Mouse (Mus musculus): ENCODE measurements around the gene Tnfrsf1a. TPM values are rescaled to one million over a fixed set of nuclear protein-coding genes. Genes with fewer than 3 reads are reported as not detected.

Gene Tnfrsf1a
- polyA plus RNA-seq, 1 experiment from 2014 or later: 190 TPM

- no peak for DNase-seq (ENCODE audit: low read depth, low spot score)
- H3K27me3 ChIP-seq: no peaks in the 10 kb centered on the region
- ChIA-PET CTCF (interaction anchor here (0.9 to 1.9 kb wide), 2 partner anchors 60 to 78 kb away, joined by 3 to 6 read pairs; no protein-coding TSS in a partner anchor), POLR2A (interaction anchor here (0.5 to 0.8 kb wide), 2 partner anchors 10 to 68 kb away, joined by 3 to 4 read pairs; no protein-coding TSS in a partner anchor)
- ATAC-seq: no peak
- TF ChIP-seq CTCF (IDR thresholded peaks at IDR 0.05): no peak
- in situ Hi-C loops (cut with MboI; ENCODE audit: low pct_unique_long_range_greater_than_20kb): loop anchor here (10.0 kb wide), 1 partner anchor 218 kb away; the partner anchor contains the start of gene Nop2
These were observed 4.1 kb downstream of the Tnfrsf1a start for GRCm38 (mm10) chr6:125353221-125353620.

- CTCF ChIA-PET: interaction anchor here (1.5 to 1.9 kb wide), 2 partner anchors 12 to 78 kb away, joined by 4 to 6 read pairs; no protein-coding TSS in a partner anchor
- in situ Hi-C loops (cut with MboI; ENCODE audit: low pct_unique_long_range_greater_than_20kb): loop anchor here (10.0 kb wide), 1 partner anchor 219 kb away; the partner anchor contains the start of gene Nop2
These were observed 4.5 kb downstream of the Tnfrsf1a start for GRCm38 (mm10) chr6:125353655-125354054.

DNA sequence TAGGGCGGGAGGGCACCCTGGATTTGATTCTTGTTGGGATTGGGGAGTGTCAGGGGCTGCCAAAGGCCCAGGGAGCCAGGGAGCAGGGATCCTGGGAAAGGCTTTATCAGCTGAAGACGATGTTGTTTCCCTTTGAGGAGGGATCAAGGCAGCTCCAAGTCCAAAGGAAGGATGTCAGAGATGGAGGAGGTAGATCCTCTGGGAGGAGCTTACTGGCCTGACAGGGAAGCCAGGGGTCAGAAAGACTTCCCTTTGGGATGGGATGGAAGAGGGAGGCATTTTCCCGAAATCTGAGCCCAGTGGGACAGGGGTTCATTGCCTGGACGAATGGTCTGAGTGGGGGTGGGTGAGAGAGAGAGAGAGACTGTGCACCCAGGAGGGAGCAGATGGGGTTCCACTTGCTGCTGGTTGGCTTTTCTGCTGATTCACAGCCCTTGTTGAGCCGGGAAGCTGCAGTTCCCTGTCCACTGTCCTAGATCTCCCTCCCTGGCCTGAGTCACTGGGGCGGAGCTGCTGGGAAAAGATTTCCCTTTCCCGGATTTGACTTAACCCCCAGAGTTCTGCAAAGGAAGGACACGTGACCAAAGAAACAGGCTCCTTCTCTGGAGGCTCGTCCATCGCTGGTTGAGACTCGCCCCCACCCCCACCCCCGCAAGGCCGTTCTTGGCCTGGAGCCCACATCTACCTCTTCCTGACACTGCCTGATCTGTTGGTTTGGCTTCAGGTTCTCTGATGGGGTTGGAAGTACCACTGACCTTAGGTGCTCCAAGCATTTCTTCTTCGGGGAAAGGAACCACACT is 5.4 kb downstream of the Tnfrsf1a start:
- in situ Hi-C loops (cut with MboI; ENCODE audit: low pct_unique_long_range_greater_than_20kb): loop anchor here (5.0 to 10.0 kb wide), 2 partner anchors 72 to 220 kb away; partner anchors contain the start of gene Nop2
- DNase-seq (ENCODE audit: low read depth, low spot score) (peak; percentile 68), ATAC-seq (peak; percentile 81)
- POLR2A ChIA-PET: interaction anchor here (2.0 kb wide), 1 partner anchor 10 kb away, joined by 8 read pairs; no protein-coding TSS in a partner anchor
- no peak for TF ChIP-seq CTCF (IDR thresholded peaks at IDR 0.05)
- CTCF ChIA-PET: interaction anchor here (1.5 to 1.9 kb wide), 2 partner anchors 11 to 79 kb away, joined by 4 to 6 read pairs; no protein-coding TSS in a partner anchor
- no peaks in the 10 kb centered on the region for H3K27me3 ChIP-seq

More at GRCm38 (mm10) chr6:125353655-125354054, 4.5 kb downstream of the Tnfrsf1a start:
- ATAC-seq: no peak
- POLR2A ChIA-PET: interaction anchor here (0.5 to 2.0 kb wide), 2 partner anchors 11 to 69 kb away, joined by 3 to 8 read pairs; no protein-coding TSS in a partner anchor
- no peaks in the 10 kb centered on the region for H3K27me3 ChIP-seq
- DNase-seq (ENCODE audit: low read depth, low spot score): no peak
- TF ChIP-seq CTCF (IDR thresholded peaks at IDR 0.05): no peak

- no peak for TF ChIP-seq CTCF (IDR thresholded peaks at IDR 0.05)
- ATAC-seq (peak; percentile 7), DNase-seq (ENCODE audit: low read depth, low spot score) (no peak)
- CTCF ChIA-PET: interaction anchor here (1.5 to 1.9 kb wide), 2 partner anchors 10 to 80 kb away, joined by 4 to 6 read pairs; no protein-coding TSS in a partner anchor
- in situ Hi-C loops (cut with MboI; ENCODE audit: low pct_unique_long_range_greater_than_20kb): loop anchor here (5.0 to 10.0 kb wide), 2 partner anchors 73 to 220 kb away; partner anchors contain the start of gene Nop2
- no peaks in the 10 kb centered on the region for H3K27me3 ChIP-seq
- POLR2A ChIA-PET: interaction anchor here (2.0 kb wide), 1 partner anchor 9 kb away, joined by 8 read pairs; no protein-coding TSS in a partner anchor
These were observed 6.1 kb downstream of the Tnfrsf1a start for GRCm38 (mm10) chr6:125355197-125355741.

DNA sequence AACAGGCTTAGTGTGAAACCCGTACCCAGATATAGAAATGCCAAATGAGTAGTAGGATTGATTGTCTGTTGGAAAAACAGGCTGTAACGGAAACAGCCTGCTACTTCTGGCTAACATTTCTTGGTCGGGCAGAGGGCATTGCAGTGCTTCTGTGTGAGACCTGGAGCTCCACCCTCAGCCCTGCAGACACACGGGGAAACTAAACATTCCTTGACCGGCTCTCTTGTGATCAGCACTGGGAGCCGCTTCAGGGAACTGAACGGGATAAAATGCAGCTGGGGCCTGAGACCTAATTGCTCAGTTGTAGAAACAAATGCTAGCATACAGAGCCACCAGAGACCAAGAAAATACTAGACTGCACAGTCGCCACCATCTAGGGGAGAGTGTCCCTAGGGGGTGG is 7.1 kb downstream of the Tnfrsf1a start:
- DNase-seq (ENCODE audit: low read depth, low spot score): no peak
- no peak for TF ChIP-seq CTCF (IDR thresholded peaks at IDR 0.05)
- in situ Hi-C loops (cut with MboI; ENCODE audit: low pct_unique_long_range_greater_than_20kb): loop anchor here (5.0 to 10.0 kb wide), 2 partner anchors 74 to 221 kb away; partner anchors contain the start of gene Nop2
- ChIA-PET POLR2A (no interaction called here), CTCF (interaction anchor here (1.1 to 1.5 kb wide), 2 partner anchors 55 to 81 kb away, joined by 3 read pairs; no protein-coding TSS in a partner anchor)
- no peaks in the 10 kb centered on the region for H3K27me3 ChIP-seq
- no peak for ATAC-seq

DNA sequence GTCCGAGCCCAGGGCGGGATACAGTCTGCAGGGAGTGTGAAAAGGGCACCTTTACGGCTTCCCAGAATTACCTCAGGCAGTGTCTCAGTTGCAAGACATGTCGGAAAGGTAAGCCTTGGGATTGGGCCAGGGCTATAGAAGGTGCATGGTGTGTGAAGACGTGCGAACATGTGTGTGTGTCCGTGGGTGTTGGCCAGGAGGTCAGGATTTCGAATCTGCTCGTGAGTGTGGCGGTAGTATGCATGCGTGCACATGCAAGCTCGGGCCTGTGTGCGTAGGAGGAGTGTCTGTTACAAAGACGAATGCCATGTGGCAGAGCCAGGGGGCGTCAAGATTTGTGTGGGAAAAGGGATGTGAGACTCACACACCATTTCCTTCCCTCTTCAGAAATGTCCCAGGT is 8.2 kb downstream of the Tnfrsf1a start:
- in situ Hi-C loops (cut with MboI; ENCODE audit: low pct_unique_long_range_greater_than_20kb): loop anchor here (5.0 to 10.0 kb wide), 2 partner anchors 75 to 223 kb away; partner anchors contain the start of gene Nop2
- ATAC-seq: no peak
- no peak for TF ChIP-seq CTCF (IDR thresholded peaks at IDR 0.05)
- ChIA-PET CTCF (interaction anchor here (1.5 kb wide), 1 partner anchor 83 kb away, joined by 3 read pairs; no protein-coding TSS in a partner anchor), POLR2A (no interaction called here)
- H3K27me3 ChIP-seq: no peaks in the 10 kb centered on the region
- DNase-seq (ENCODE audit: low read depth, low spot score): no peak

- DNase-seq (ENCODE audit: low read depth, low spot score): no peak
These were observed 10.8 kb downstream of the Tnfrsf1a start for GRCm38 (mm10) chr6:125359999-125360398.

GRCm38 (mm10) chr6:125360846-125361245 is 11.7 kb downstream of the Tnfrsf1a start:
- no peak for TF ChIP-seq CTCF (IDR thresholded peaks at IDR 0.05)
- H3K27me3 ChIP-seq: no peaks in the 10 kb centered on the region
- no peak for DNase-seq (ENCODE audit: low read depth, low spot score)
- no peak for ATAC-seq
- ChIA-PET POLR2A (no interaction called here), CTCF (interaction anchor here (1.5 kb wide), 1 partner anchor 10 kb away, joined by 3 read pairs; no protein-coding TSS in a partner anchor)
- in situ Hi-C loops (cut with MboI; ENCODE audit: low pct_unique_long_range_greater_than_20kb): loop anchor here (10.0 kb wide), 1 partner anchor 54 kb away; no protein-coding TSS in a partner anchor

More at GRCm38 (mm10) chr6:125359999-125360398, 10.8 kb downstream of the Tnfrsf1a start:
- TF ChIP-seq CTCF (IDR thresholded peaks at IDR 0.05): no peak
- no peaks in the 10 kb centered on the region for H3K27me3 ChIP-seq
- POLR2A ChIA-PET: no interaction called here
- ATAC-seq: no peak
- CTCF ChIA-PET: interaction anchor here (1.5 to 1.9 kb wide), 2 partner anchors 11 to 85 kb away, joined by 3 to 11 read pairs; no protein-coding TSS in a partner anchor
- in situ Hi-C loops (cut with MboI; ENCODE audit: low pct_unique_long_range_greater_than_20kb): loop anchor here (5.0 to 10.0 kb wide), 3 partner anchors 55 to 225 kb away; partner anchors contain the start of gene Nop2

DNA sequence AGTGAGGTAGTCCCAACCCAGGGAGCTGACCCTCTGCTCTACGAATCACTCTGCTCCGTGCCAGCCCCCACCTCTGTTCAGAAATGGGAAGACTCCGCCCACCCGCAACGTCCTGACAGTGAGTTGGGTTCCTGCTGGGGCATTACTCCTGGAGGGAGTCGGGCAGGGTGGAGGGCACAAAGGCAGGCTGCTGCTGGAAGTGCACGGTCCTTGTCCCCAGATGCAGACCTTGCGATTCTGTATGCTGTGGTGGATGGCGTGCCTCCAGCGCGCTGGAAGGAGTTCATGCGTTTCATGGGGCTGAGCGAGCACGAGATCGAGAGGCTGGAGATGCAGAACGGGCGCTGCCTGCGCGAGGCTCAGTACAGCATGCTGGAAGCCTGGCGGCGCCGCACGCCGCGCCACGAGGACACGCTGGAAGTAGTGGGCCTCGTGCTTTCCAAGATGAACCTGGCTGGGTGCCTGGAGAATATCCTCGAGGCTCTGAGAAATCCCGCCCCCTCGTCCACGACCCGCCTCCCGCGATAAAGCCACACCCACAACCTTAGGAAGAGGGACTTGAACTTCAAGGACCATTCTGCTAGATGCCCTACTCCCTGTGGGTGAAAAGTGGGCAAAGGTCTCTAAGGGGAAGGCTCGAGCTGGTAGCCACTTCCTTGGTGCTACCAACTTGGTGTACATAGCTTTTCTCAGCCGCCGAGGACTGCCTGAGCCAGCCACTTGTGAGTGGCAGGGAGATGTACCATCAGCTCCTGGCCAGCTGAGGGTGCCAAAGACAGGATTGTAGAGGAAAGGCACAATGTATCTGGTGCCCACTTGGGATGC is 12.5 kb downstream of the Tnfrsf1a start:
- CTCF ChIA-PET: interaction anchor here (0.9 to 1.2 kb wide), 2 partner anchors 9 to 86 kb away, joined by 3 read pairs; no protein-coding TSS in a partner anchor
- no peak for TF ChIP-seq CTCF (IDR thresholded peaks at IDR 0.05)
- H3K27me3 ChIP-seq: no peaks in the 10 kb centered on the region

More for the DNA sequence above, 12.5 kb downstream of the Tnfrsf1a start:
- POLR2A ChIA-PET: no interaction called here
- no peak for DNase-seq (ENCODE audit: low read depth, low spot score)
- no peak for ATAC-seq
- in situ Hi-C loops (cut with MboI; ENCODE audit: low pct_unique_long_range_greater_than_20kb): loop anchor here (10.0 kb wide), 1 partner anchor 53 kb away; no protein-coding TSS in a partner anchor
